8 mouse cellular contexts compared by ENCODE assay signal in the genomic region with DNA sequence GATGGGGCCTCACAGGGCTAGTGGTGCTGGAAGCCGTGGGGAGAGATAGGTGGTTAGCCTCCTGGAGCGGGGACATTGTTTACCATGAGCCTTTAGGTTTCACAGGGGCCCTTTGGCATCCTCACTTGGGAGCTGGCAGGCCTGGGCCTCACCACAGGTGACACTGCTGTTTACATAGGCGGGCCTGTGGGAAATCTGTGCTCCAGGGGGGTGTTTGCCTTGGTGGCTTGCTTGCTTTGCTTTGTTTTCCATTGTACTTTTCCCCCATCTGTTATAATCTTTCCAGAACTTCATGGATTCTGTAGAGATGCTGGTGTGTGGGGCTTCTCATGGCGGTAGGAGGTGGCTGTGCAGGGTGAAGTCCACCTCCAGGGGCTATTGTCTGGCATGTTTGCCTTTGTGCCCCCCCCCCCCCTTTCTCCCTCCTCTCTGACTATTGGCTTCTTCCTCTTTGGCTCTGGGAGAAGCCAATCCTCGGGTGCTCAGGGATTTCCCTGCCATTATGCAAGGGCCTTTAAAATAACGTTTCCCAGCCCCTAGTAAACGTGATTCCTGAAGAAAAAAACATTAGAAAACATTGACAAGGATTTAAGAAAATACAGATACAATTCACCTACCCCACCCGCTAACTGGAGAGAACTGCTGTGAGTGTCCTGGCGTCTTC. TPM values are rescaled to one million over a fixed set of nuclear protein-coding genes. Genes with fewer than 3 reads are reported as not detected.
DNase-seq lines count a peak whose midpoint lies in the region; ATAC-seq and TF ChIP-seq lines count a peak whose summit lies in the region.

No protein-coding gene starts in this region.

- no peaks in the 10 kb centered on the region for H3K27me3 ChIP-seq in CH12.LX (replicated peaks)
- H3K27me3 ChIP-seq in heart, embryonic 16.5 days (ENCODE audit: control insufficient read depth, insufficient read depth, low read length) = no peaks in the 10 kb centered on the region
- H3K27me3 ChIP-seq in liver, postnatal 0 days (ENCODE audit: insufficient read depth, low read length) = no peaks in the 10 kb centered on the region

- no peak for ATAC-seq in heart, embryonic 16.5 days (replicated peaks; ENCODE audit: extremely low read depth, insufficient read depth, low FRiP score)
- peak; percentile 46; the same call in 1 of the 2 replicates for ATAC-seq in liver, postnatal 0 days
- no peak for ATAC-seq in erythroid progenitor cell, adult 5-6 weeks (replicated peaks; ENCODE audit: low FRiP score, poor library complexity, severe bottlenecking)

- peak overlapping the region; percentile 84 for H3K9ac ChIP-seq in CH12.LX (ENCODE audit: insufficient read depth, low read depth)
- H3K9ac ChIP-seq in heart, embryonic 16.5 days (ENCODE audit: low read length) = peak overlapping the region; percentile 30; the same call in 1 of the 2 replicates
- peak overlapping the region; percentile 97 for H3K9ac ChIP-seq in liver, postnatal 0 days (replicated peaks)

- no peaks in the 10 kb centered on the region for H3K9me3 ChIP-seq in CH12.LX (replicated peaks; ENCODE audit: low read length)
- no peaks in the 10 kb centered on the region for H3K9me3 ChIP-seq in heart, embryonic 16.5 days (replicated peaks; ENCODE audit: control insufficient read depth, low read length)
- no peaks in the 10 kb centered on the region for H3K9me3 ChIP-seq in liver, postnatal 0 days (ENCODE audit: low read length)

- peaks cover 82% of the 10 kb centered on the region for H3K79me2 ChIP-seq in CH12.LX (replicated peaks; ENCODE audit: control insufficient read depth, extremely low read depth, insufficient read depth, poor library complexity, severe bottlenecking)

- intact Hi-C loops in gastrocnemius, adult 2 months (cut with DNase I) = loop anchor here (5.0 kb wide), 2 partner anchors 83 to 133 kb away; a partner anchor contains a TSS
- intact Hi-C loops in left cerebral cortex, postnatal 25 days (cut with DNase I) = loop anchor here (5.0 kb wide), 2 partner anchors 33 to 83 kb away; a partner anchor contains a TSS

- peak overlapping the region; percentile 95 for H3K27ac ChIP-seq in gastrocnemius, adult 2 months
- H3K27ac ChIP-seq in CH12.LX (ENCODE audit: insufficient read depth, low read depth) = peak overlapping the region; percentile 71
- peak overlapping the region; percentile 98 for H3K27ac ChIP-seq in heart, embryonic 16.5 days (ENCODE audit: low read length)
- peak overlapping the region; percentile 99 for H3K27ac ChIP-seq in liver, postnatal 0 days (ENCODE audit: low read depth)

- peak overlapping the region; percentile 94 for H3K4me3 ChIP-seq in gastrocnemius, adult 2 months
- H3K4me3 ChIP-seq in CH12.LX (replicated peaks in 1 of 3; ENCODE audit: low read depth in 2 of 3, low read length in 2 of 3, poor library complexity in 1 of 3) = peak overlapping the region; percentile 41 to 79 (median 76)
- H3K4me3 ChIP-seq in heart, embryonic 16.5 days (ENCODE audit: low read length) = 0 out of 2 replicates have a peak overlapping the region, but pooled peaks have one; percentile 1
- peak overlapping the region; percentile 97 for H3K4me3 ChIP-seq in liver, postnatal 0 days (ENCODE audit: low read depth, low read length)

- WGBS in heart, embryonic 16.5 days = 30% methylated on average over 9 of the region's 9 CpGs
- 23% methylated on average over 9 of the region's 9 CpGs for WGBS in liver, postnatal 0 days (ENCODE audit: insufficient replicate concordance)

- H3K36me3 ChIP-seq in CH12.LX (replicated peaks in 1 of 2; ENCODE audit: control insufficient read depth in 1 of 2, insufficient read depth in 1 of 2, low read length in 1 of 2) = peaks cover 0 to 27% of the 10 kb centered on the region in 2 experiments
- no peaks in the 10 kb centered on the region for H3K36me3 ChIP-seq in heart, embryonic 16.5 days (ENCODE audit: control insufficient read depth, insufficient read depth)
- H3K36me3 ChIP-seq in liver, postnatal 0 days (replicated peaks; ENCODE audit: insufficient read depth, low read length) = no peaks in the 10 kb centered on the region

- in situ Hi-C loops in CH12.LX (cut with MboI; ENCODE audit: low pct_ligation_motif_present, low pct_unique_long_range_greater_than_20kb, low sequenced_read_pairs) = no loop called here

- no peak for TF ChIP-seq RAD21 in CH12.LX (IDR thresholded peaks at IDR 0.05; ENCODE audit: low read depth, low read length)

- no peak for TF ChIP-seq CTCF in gastrocnemius, adult 2 months (IDR thresholded peaks at IDR 0.05)
- TF ChIP-seq CTCF in CH12.LX (conservative IDR thresholded peaks at IDR 0.05 in 1 of 2, IDR thresholded peaks at IDR 0.05 in 1 of 2; ENCODE audit: low read depth in 2 of 2, low read length in 2 of 2) = no peak
- no peak for TF ChIP-seq CTCF in liver, postnatal 0 days (IDR thresholded peaks at IDR 0.05; ENCODE audit: low read depth)

- no peak for TF ChIP-seq EP300 in CH12.LX (IDR thresholded peaks at IDR 0.05; ENCODE audit: low read length)
- no peak for TF ChIP-seq EP300 in liver, postnatal 0 days (IDR thresholded peaks at IDR 0.05; ENCODE audit: low read depth)

- H3K4me2 ChIP-seq in CH12.LX (ENCODE audit: insufficient read depth, low read depth, poor library complexity, severe bottlenecking) = peak overlapping the region; percentile 87
- H3K4me2 ChIP-seq in heart, embryonic 16.5 days (ENCODE audit: low read depth, low read length) = peak overlapping the region; percentile 80
- peak overlapping the region; percentile 86 for H3K4me2 ChIP-seq in liver, postnatal 0 days (ENCODE audit: low read depth, low read length)

- peaks cover 18 to 50% of the 10 kb centered on the region in 2 experiments for H3K4me1 ChIP-seq in CH12.LX (ENCODE audit: control insufficient read depth in 1 of 2, insufficient read depth in 2 of 2)
- H3K4me1 ChIP-seq in heart, embryonic 16.5 days (ENCODE audit: control insufficient read depth, insufficient read depth, low read length) = peaks cover 77% of the 10 kb centered on the region
- peaks cover 74% of the 10 kb centered on the region for H3K4me1 ChIP-seq in liver, postnatal 0 days (ENCODE audit: insufficient read depth)

- no peak for DNase-seq in gastrocnemius, adult 2 months
- no peak for DNase-seq in gastrocnemius, postnatal 10 days
- DNase-seq in CH12.LX (ENCODE audit: extremely low read depth) = no peak
- DNase-seq in liver, postnatal 0 days = peak; percentile 52
- no peak for DNase-seq in adrenal gland, postnatal 14 days
- no peak for DNase-seq in left cerebral cortex, postnatal 25 days (ENCODE audit: low spot score in 2 of 2)

- no peak for TF ChIP-seq POLR2A in CH12.LX (IDR thresholded peaks at IDR 0.05; ENCODE audit: low read depth, low read length)

- dilution Hi-C loops in CH12.LX (cut with MboI; ENCODE audit: extremely low pct_ligation_motif_present, extremely low pct_unique_long_range_greater_than_20kb, low sequenced_read_pairs) = no loop called here

TF ChIP-seq in CH12.LX, 34 proteins besides CTCF, POLR2A, EP300 and RAD21:
- no peak for TF ChIP-seq KAT2A (IDR thresholded peaks at IDR 0.05; ENCODE audit: insufficient replicate concordance, low read length)
- TF ChIP-seq BHLHE40 (IDR thresholded peaks at IDR 0.05; ENCODE audit: low read depth, low read length) = peak; percentile 38
- TF ChIP-seq ZC3H11A (IDR thresholded peaks at IDR 0.05; ENCODE audit: low read depth, low read length) = no peak
- 0 out of 2 replicates have a peak, but pooled peaks have one; percentile 62 for TF ChIP-seq UBTF (IDR thresholded peaks at IDR 0.05; ENCODE audit: low read depth, low read length)
- TF ChIP-seq USF2 (conservative IDR thresholded peaks at IDR 0.05; ENCODE audit: low read depth, low read length) = no peak

RNA-seq across cellular contexts. Expression of a gene that starts 3.6 kb away (rescaled TPM):
- total RNA-seq in gastrocnemius, adult 2 months (2021) = 10 to 100 TPM; 76.4 to 86.9 TPM
- total RNA-seq in gastrocnemius, postnatal 10 days (2021) = 100 to 1,000 TPM; 104 to 111 TPM
- total RNA-seq in CH12.LX (2012; rRNA removed) = 34.3 and 42.2 TPM in 2 replicates
- 7.6 TPM in 2 replicates for total RNA-seq in CH12.LX (2014; rRNA removed)
- polyA plus RNA-seq in CH12.LX (2012; ENCODE audit: insufficient read length, low read depth) = 54.7 and 59.9 TPM in 2 replicates
- 19.3 and 30.1 TPM in 2 replicates for polyA plus RNA-seq in heart, embryonic 16.5 days (2015; fragmentation: Nextera tagmentation; extraction: Ambion mirVana)
- polyA plus RNA-seq in liver, postnatal 0 days (2015; fragmentation: Nextera tagmentation; extraction: Ambion mirVana) = 7.5 and 8.4 TPM in 2 replicates
- total RNA-seq in adrenal gland, postnatal 14 days (2021) = 86.4 and 91.3 TPM in 2 replicates
- total RNA-seq in left cerebral cortex, postnatal 25 days (2021) = 100 to 1,000 TPM; 240 TPM
- 19.1 and 26.4 TPM in 2 replicates for total RNA-seq in erythroid progenitor cell, adult 5-6 weeks (2015; ENCODE audit: low replicate concordance)
- total RNA-seq in erythroid progenitor cell, adult 5-6 weeks (2017; ENCODE audit: low replicate concordance) = 11.1 and 25.3 TPM in 2 replicates

RNA-seq across cellular contexts. Expression of a gene that starts 59.1 kb away (rescaled TPM):
- 100 to 1,000 TPM; 109 to 120 TPM for total RNA-seq in gastrocnemius, adult 2 months (2021)
- 100 to 1,000 TPM in 1 of 2 experiments, 10 to 100 TPM in 1; 90.3 to 101 TPM for total RNA-seq in gastrocnemius, postnatal 10 days (2021)
- total RNA-seq in CH12.LX (2012; rRNA removed) (0.13 and 0.25 TPM in 2 replicates), CH12.LX (2014; rRNA removed) (0.19 TPM in 1 of 2 replicates, not detected in the other)
- polyA plus RNA-seq in CH12.LX (2012; ENCODE audit: insufficient read length, low read depth) = not detected in 2 replicates
- polyA plus RNA-seq in heart, embryonic 16.5 days (2015; fragmentation: Nextera tagmentation; extraction: Ambion mirVana) = 19.7 and 21.4 TPM in 2 replicates
- 1.6 and 1.7 TPM in 2 replicates for polyA plus RNA-seq in liver, postnatal 0 days (2015; fragmentation: Nextera tagmentation; extraction: Ambion mirVana)
- 3.0 and 3.6 TPM in 2 replicates for total RNA-seq in adrenal gland, postnatal 14 days (2021)
- total RNA-seq in left cerebral cortex, postnatal 25 days (2021) = 10 to 100 TPM; 27.6 to 28.0 TPM
- total RNA-seq in erythroid progenitor cell, adult 5-6 weeks (2015; ENCODE audit: low replicate concordance) = not detected in 2 replicates
- 0.26 TPM in 1 of 2 replicates, not detected in the other for total RNA-seq in erythroid progenitor cell, adult 5-6 weeks (2017; ENCODE audit: low replicate concordance)

Comparison
In these comparisons a context has a peak if more than half of its experiments do, and no peak if none do; other contexts are left out.
1. H3K4me3 ChIP-seq: peak in every context shown above with its lines; median percentile 97 in liver, postnatal 0 days; 94 in gastrocnemius, adult 2 months; 76 in CH12.LX; 1 in heart, embryonic 16.5 days.
2. H3K9ac ChIP-seq: peak in every context shown above with its lines; median percentile 97 in liver, postnatal 0 days; 84 in CH12.LX; 30 in heart, embryonic 16.5 days.